Mouse (Mus musculus): ENCODE data around the gene 5031410I06Rik.
"Not testable (repeated sequence)": the region's sequence is repeated elsewhere in the genome, so short reads cannot be mapped to it uniquely, and the experiment has no call there.

Gene 5031410I06Rik

DNA sequence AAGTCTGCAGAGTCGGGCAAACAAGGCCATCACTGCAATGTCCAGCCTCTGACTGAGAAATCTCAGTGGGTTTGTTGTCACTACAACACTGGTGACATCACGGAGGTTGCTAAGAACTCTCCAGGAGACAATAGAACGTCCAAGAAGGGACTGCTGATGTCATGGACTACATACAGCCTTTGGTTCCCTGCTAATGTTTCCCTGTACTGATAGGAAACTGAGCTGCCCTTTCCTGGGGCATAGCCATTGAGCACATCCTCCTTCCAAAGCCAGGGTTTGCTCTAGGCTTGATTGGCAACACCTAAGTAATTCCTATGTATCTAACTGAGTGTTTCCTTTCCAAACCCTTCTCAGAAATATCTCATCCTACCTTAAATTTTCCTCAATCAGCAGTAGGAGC is at the start of gene 5031410I06Rik:
Gene 5031410I06Rik, minus strand, starts transcription at position 101 of the 400 bp plus-strand sequence.
- not testable (repeated sequence) for DNase-seq (ENCODE audit: low spot score)

DNA sequence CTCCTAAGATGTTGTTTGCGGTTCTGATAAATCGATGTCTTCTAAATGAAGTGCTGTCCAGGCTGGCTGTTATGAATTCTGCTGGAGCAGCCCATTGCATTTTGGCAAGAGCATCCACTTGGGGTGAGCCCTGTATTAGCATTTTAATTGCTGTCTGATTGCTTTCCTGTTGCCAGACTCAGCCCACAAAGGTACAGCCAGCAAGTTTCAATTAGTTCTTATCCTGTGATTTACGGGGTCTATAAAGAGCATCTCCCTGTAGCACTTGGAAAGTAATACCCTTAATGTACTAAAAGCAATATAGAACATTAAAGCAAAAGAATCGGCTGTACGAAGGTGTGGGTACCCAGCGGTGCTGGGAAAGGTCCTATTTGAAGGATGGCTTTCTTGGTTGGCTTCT is 37.7 kb upstream of the 5031410I06Rik start:
- no peak for DNase-seq (ENCODE audit: low spot score)

DNA sequence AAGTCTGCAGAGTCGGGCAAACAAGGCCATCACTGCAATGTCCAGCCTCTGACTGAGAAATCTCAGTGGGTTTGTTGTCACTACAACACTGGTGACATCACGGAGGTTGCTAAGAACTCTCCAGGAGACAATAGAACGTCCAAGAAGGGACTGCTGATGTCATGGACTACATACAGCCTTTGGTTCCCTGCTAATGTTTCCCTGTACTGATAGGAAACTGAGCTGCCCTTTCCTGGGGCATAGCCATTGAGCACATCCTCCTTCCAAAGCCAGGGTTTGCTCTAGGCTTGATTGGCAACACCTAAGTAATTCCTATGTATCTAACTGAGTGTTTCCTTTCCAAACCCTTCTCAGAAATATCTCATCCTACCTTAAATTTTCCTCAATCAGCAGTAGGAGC is 16.2 kb upstream of the 5031410I06Rik start, which contains the start of gene Gm10220:
Gene Gm10220, minus strand, starts transcription at position 101 of the 400 bp plus-strand sequence.
- DNase-seq (ENCODE audit: low spot score): not testable (repeated sequence)

DNA sequence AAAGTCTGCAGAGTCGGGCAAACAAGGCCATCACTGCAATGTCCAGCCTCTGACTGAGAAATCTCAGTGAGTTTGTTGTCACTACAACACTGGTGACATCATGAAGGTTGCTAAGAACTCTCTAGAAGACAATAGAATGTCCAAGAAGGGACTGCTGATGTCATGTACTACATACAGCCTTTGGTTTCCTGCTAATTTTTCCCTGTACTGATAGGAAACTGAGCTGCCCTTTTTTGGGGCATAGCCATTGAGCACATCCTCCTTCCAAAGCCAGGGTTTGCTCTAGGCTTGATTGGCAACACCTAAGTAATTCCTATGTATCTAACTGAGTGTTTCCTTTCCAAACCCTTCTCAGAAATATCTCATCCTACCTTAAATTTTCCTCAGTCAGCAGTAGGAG is 16.0 kb downstream of the 5031410I06Rik start, which contains the start of gene Gm10471:
Gene Gm10471, minus strand, starts transcription at position 101 of the 400 bp plus-strand sequence.
- not testable (repeated sequence) for DNase-seq (ENCODE audit: low spot score)

DNA sequence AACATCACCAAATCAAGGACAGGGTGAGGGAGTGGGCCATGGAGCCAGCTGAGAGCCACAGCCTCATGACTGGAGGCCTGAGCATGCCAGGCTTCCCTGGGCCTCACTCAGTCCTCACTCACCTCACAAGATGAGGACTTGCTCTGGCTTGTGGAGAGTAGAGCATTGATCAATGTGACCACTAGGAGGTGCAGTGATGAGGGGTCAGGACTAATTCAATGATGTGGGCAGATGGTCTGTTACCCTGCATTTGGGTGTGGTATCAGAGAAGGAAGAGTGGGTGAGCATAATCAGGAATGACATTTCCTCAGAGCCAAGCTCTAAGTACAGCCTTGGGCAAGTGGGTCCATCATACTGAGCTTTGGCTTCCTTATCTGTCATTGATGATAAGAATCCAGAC is 26.1 kb downstream of the 5031410I06Rik start:
- peak; percentile 18 for DNase-seq (ENCODE audit: low spot score)

DNA sequence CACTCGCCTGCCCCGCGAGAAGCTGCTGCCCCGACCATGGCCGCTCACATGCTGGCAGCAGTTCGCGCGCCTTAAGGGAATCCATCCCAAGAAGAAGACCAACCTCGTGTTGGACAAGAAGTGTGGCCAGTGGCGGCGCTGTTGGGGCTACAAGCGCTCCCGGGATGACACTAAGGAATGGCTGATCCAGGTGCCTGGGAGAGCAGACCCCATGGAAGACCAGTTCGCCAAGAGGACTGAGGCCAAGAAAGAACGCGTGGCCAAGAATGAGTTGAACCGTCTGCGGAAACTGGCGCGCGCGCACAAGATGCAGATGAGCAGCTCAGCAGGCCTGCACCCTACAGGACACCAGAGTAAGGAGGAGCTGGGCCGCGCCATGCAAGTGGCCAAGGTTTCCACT is 34.4 kb downstream of the 5031410I06Rik start:
- no peak for DNase-seq (ENCODE audit: low spot score)

GRCm38 (mm10) chr5:26058481-26058880 is 46.7 kb downstream of the 5031410I06Rik start, which contains the start of gene Gm7347:
Gm7347 (minus strand) TSS chr5:26058581.
- DNase-seq (ENCODE audit: low spot score): not testable (repeated sequence)

Data from embryo, embryonic 10.5 days (tissue).